Mouse (Mus musculus) urinary bladder, postnatal 14 days (tissue): ENCODE results near the gene Gmnn.

ENCODE experiments used
- DNase-seq: peaks from one replicate; pipeline ENCODE4 v3.0.0; 2021; ENCODE audit warnings: low spot score

Gene Gmnn

DNA sequence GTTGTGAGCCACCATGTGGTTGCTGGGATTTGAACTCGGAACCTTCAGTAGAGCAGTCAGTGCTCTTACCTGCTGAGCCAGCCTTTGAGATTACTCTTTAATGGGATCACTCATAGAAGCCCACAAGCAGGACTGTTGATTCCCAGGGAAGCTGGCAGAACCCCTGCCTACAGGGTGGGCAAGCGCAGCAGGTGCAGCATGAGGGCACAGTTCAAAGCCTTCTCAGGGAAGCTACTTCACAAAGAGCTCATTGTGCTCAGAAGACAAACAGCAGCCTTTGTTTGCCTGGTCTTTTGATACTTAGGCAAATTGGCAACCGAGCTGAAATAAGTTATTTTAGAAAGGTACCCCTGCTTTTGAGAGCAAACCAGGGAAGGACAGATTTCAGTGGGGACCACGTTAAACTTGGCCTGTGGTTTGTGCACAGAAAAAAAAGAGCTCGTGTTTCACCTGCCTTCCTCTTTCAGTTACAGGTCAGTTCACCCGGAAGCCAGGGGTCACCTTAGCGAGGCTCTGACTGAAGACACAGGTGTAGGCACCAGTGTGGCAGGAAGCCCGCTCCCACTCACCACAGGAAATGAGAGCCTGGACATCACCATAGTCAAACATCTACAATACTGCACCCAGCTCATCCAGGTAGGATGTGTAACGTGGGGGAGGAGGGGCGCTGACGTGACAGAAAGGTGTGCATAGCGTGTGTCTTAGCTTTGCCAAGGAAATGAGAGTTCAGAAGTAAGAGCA is 51.9 kb downstream of the Gmnn start:
- DNase-seq: no peak

- no peak for DNase-seq
These were observed 59.6 kb downstream of the Gmnn start for GRCm38 (mm10) chr13:24702128-24702527.
